Mouse (Mus musculus) urinary bladder, postnatal 4 days (tissue): ENCODE data around the gene Ccnjl.
A peak's percentile ranks its signal among the peaks of the same experiment; 100 is the strongest.

ENCODE experiments used
- DNase-seq, 2 experiments: peaks; one replicate each; pipeline ENCODE4 v3.0.0; 2021 to 2022; ENCODE audit warnings: low spot score in 2 of 2

Ccnjl gene

GRCm38 (mm10) chr11:43520521-43520920 lies 8.1 kb upstream of the Ccnjl start:
- DNase-seq: no peak

- no peak for DNase-seq
These were observed 404 bp upstream of the Ccnjl start for GRCm38 (mm10) chr11:43528078-43528682.

GRCm38 (mm10) chr11:43530043-43530442 lies 1.5 kb downstream of the Ccnjl start:
- DNase-seq: no peak

GRCm38 (mm10) chr11:43531619-43532018 lies 3.0 kb downstream of the Ccnjl start:
- no peak for DNase-seq

GRCm38 (mm10) chr11:43537074-43537473 lies 8.5 kb downstream of the Ccnjl start:
- no peak for DNase-seq

- no peak for DNase-seq
These were observed 11.3 kb downstream of the Ccnjl start for GRCm38 (mm10) chr11:43539863-43540262.

GRCm38 (mm10) chr11:43543711-43544466 lies 15.3 kb downstream of the Ccnjl start:
- no peak for DNase-seq

GRCm38 (mm10) chr11:43544819-43545218 lies 16.2 kb downstream of the Ccnjl start:
- no peak for DNase-seq

- no peak for DNase-seq
These were observed 17.4 kb downstream of the Ccnjl start for GRCm38 (mm10) chr11:43545873-43546475.

- DNase-seq: no peak
These were observed 18.1 kb downstream of the Ccnjl start for GRCm38 (mm10) chr11:43546678-43547077.

- peak in 1 of 2 experiments; percentile 62 for DNase-seq
These were observed 19.6 kb downstream of the Ccnjl start for GRCm38 (mm10) chr11:43548148-43548547.

GRCm38 (mm10) chr11:43548657-43549435 lies 20.3 kb downstream of the Ccnjl start:
- DNase-seq: no peak

GRCm38 (mm10) chr11:43549701-43550100 lies 21.1 kb downstream of the Ccnjl start:
- no peak for DNase-seq

- no peak for DNase-seq
These were observed 23.2 kb downstream of the Ccnjl start for GRCm38 (mm10) chr11:43551756-43552155.

GRCm38 (mm10) chr11:43552675-43553074 lies 24.1 kb downstream of the Ccnjl start:
- DNase-seq: no peak

GRCm38 (mm10) chr11:43556538-43556937 lies 28.0 kb downstream of the Ccnjl start:
- no peak for DNase-seq

GRCm38 (mm10) chr11:43559515-43560292 lies 31.1 kb downstream of the Ccnjl start:
- DNase-seq: no peak

- DNase-seq: no peak
These were observed 35.2 kb downstream of the Ccnjl start for GRCm38 (mm10) chr11:43563654-43564244.

GRCm38 (mm10) chr11:43565414-43565813 lies 36.8 kb downstream of the Ccnjl start:
- DNase-seq: no peak

GRCm38 (mm10) chr11:43565852-43566251 lies 37.3 kb downstream of the Ccnjl start:
- DNase-seq: no peak

- DNase-seq: no peak
These were observed 38.1 kb downstream of the Ccnjl start for GRCm38 (mm10) chr11:43566696-43567095.
